Mouse (Mus musculus): ENCODE data around the gene Igfbp4. TPM values are rescaled to one million over a fixed set of nuclear protein-coding genes. Genes with fewer than 3 reads are reported as not detected.

Igfbp4 gene
- 145 and 146 TPM in 2 replicates for polyA plus RNA-seq (2015; fragmentation: Nextera tagmentation; extraction: Ambion mirVana)

DNA sequence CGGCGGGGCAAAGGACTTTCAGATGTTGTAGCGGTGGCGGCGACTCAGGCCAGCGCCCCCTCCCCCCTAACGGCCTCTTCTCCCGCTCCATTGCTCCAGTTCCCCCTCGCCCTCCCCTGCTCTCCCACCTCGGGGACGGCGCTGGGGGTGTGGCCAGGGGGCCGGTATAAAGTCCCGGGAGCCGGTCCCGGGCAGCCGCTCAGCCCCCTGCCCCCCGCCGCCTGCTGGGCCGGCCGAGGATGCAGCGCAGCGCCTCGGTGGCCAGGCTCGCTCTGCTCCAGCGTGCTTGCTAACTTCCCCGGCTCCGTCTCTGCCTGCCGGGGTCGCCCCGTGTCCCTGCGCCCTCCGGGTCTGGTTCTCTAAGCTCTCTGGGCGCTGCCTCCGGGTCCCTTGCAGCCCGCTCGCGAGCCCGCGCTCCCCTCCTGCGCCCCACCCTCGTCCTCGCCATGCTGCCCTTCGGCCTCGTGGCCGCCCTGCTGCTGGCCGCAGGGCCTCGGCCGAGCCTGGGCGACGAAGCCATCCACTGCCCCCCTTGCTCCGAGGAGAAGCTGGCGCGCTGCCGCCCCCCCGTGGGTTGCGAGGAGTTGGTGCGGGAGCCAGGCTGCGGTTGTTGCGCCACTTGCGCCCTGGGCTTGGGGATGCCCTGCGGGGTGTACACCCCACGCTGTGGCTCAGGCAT, at the start of gene Igfbp4:
Gene Igfbp4 (plus strand): TSS at position 194 of the 679 bp plus-strand sequence.
- H3K36me3 ChIP-seq: no peaks in the 10 kb centered on the region
- H3K4me2 ChIP-seq: peak within 1 kb of the TSS; percentile 94
- WGBS: under 1% methylated on average over 52 of the region's 63 CpGs
- peak; percentile 66 for ATAC-seq (ENCODE audit: low FRiP score, low read depth)
- peak within 1 kb of the TSS; percentile 71 for H3K9ac ChIP-seq
- no peaks in the 10 kb centered on the region for H3K27me3 ChIP-seq
- H3K27ac ChIP-seq (replicated peaks): peak within 1 kb of the TSS; percentile 77
- H3K4me1 ChIP-seq (replicated peaks): peaks cover 29% of the 10 kb centered on the region
- no peaks in the 10 kb centered on the region for H3K9me3 ChIP-seq
- H3K4me3 ChIP-seq: peak within 1 kb of the TSS; percentile 61

DNA sequence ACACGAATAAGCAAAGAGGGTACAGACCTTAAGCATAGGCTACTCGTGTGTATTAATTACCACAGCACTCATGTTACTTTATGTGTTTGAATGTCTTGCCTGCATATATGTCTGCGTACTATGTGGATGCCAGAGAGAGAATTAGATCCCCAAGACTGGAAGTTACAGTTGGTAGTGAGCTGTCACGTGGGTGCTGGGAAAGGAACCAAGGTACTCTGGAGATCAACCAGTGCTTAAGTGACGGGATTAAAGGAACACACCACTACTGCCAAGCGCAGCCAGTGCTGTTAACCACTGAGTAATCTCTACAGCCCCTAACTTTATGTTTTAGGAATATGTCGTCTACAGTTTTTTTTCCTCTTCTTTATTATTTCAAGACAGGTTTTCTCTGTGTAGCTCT, 45.1 kb upstream of the Igfbp4 start:
- no peak for ATAC-seq (ENCODE audit: low FRiP score, low read depth)
- H3K27me3 ChIP-seq: no peaks in the 10 kb centered on the region
- H3K9ac ChIP-seq: no peak overlapping the region
- WGBS: 96% methylated on average over 7 of the region's 7 CpGs
- H3K27ac ChIP-seq (replicated peaks): no peak overlapping the region
- H3K9me3 ChIP-seq: no peaks in the 10 kb centered on the region
- H3K4me3 ChIP-seq: no peak overlapping the region
- H3K4me2 ChIP-seq: no peak overlapping the region
- no peaks in the 10 kb centered on the region for H3K4me1 ChIP-seq (replicated peaks)
- no peaks in the 10 kb centered on the region for H3K36me3 ChIP-seq

DNA sequence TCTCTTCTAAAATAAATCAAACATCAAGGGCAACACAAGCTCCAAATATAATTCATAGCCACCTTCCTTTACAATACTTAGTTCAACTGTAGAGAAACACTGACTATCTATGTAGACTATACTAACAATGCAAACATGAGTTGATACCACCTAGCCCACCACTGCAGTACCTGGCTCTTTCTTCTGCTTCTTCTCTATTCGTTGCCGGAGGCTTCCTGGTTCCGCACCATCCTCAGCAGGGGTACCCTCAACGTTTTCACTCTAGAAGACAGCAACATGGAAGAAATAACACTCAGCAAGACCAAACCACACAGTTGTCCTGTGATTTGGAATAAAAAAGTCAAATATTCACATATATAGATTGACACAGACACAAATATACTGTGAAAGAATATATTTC, 43.4 kb upstream of the Igfbp4 start:
- H3K4me3 ChIP-seq: no peak overlapping the region
- no peaks in the 10 kb centered on the region for H3K4me1 ChIP-seq (replicated peaks)
- WGBS: 92% methylated on average over 4 of the region's 4 CpGs
- no peaks in the 10 kb centered on the region for H3K36me3 ChIP-seq
- no peak overlapping the region for H3K27ac ChIP-seq (replicated peaks)
- H3K9me3 ChIP-seq: no peaks in the 10 kb centered on the region
- no peaks in the 10 kb centered on the region for H3K27me3 ChIP-seq
- no peak overlapping the region for H3K4me2 ChIP-seq
- no peak for ATAC-seq (ENCODE audit: low FRiP score, low read depth)
- H3K9ac ChIP-seq: no peak overlapping the region

DNA sequence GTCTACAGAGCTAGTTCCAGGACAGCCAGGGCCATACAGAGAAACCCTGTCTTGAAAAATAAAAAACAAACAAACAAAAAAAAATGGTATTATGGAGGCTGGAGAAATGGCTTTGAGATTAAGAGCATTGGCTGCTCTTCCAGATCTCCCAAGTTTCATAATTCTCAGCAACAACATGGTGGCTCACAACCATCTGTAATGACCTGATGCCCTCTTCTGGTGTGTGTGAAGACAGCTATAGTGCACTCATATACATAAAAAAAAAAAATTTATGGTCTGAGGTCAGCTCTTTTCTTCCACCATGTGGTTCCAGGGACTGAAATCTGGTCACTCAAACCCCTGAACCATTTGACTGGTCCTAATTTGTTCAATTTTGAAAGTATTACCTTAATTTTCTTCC, 42.3 kb upstream of the Igfbp4 start:
- Histone ChIP-seq H3K4me3 (no peak overlapping the region), H3K9ac (no peak overlapping the region), H3K27me3 (no peaks in the 10 kb centered on the region), H3K36me3 (no peaks in the 10 kb centered on the region), H3K9me3 (no peaks in the 10 kb centered on the region), H3K4me2 (no peak overlapping the region), H3K27ac (replicated peaks) (no peak overlapping the region), H3K4me1 (replicated peaks) (no peaks in the 10 kb centered on the region)
- ATAC-seq (ENCODE audit: low FRiP score, low read depth): no peak

DNA sequence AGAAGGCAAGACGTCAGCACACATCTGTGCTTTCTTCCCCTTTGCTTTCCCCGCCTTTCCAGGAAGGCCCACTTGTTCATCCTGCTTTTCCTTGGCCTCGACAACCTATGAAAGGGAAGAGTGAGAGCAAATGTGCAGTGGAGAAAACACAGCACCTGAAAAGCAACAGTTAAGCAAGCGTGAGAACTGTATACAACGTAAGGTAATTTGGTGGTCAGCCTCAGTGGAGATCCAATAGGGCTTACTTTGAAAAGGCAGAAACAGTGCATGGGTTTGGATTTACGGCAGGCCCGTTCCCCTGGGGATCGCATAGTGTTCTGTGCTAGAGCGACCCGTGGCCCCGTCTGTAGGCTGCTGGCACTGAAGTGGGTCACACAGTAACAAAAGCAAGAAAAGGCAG, 41.8 kb upstream of the Igfbp4 start:
- no peak overlapping the region for H3K4me2 ChIP-seq
- 86% methylated on average over 11 of the region's 11 CpGs for WGBS
- H3K27me3 ChIP-seq: no peaks in the 10 kb centered on the region
- no peaks in the 10 kb centered on the region for H3K36me3 ChIP-seq
- no peak overlapping the region for H3K27ac ChIP-seq (replicated peaks)
- H3K4me3 ChIP-seq: no peak overlapping the region
- no peak for ATAC-seq (ENCODE audit: low FRiP score, low read depth)
- no peaks in the 10 kb centered on the region for H3K9me3 ChIP-seq
- H3K4me1 ChIP-seq (replicated peaks): no peaks in the 10 kb centered on the region
- no peak overlapping the region for H3K9ac ChIP-seq

DNA sequence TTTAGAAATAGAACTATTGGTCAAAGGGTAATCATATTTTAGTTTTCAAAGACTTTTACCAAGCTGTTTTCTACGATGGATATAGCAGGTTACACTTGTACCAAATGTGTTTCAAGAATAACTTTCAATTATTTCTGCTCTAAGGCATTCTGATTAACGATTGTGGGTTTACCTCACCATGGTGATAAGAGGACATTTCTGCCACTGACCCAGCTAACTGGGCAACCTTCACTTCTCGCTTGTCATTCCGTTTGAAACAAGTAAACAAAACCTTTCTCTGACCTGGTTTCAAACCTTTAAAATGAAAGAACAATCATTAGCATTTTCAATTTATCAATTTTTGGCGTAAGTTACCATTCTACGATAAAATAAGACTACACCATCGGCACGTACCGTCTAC, 34.3 kb upstream of the Igfbp4 start:
- WGBS: 91% methylated on average over 9 of the region's 9 CpGs
- no peak overlapping the region for H3K4me3 ChIP-seq
- ATAC-seq (ENCODE audit: low FRiP score, low read depth): no peak
- H3K9ac ChIP-seq: no peak overlapping the region
- no peaks in the 10 kb centered on the region for H3K27me3 ChIP-seq
- no peak overlapping the region for H3K4me2 ChIP-seq
- no peaks in the 10 kb centered on the region for H3K9me3 ChIP-seq
- no peaks in the 10 kb centered on the region for H3K4me1 ChIP-seq (replicated peaks)
- no peaks in the 10 kb centered on the region for H3K36me3 ChIP-seq
- H3K27ac ChIP-seq (replicated peaks): no peak overlapping the region

DNA sequence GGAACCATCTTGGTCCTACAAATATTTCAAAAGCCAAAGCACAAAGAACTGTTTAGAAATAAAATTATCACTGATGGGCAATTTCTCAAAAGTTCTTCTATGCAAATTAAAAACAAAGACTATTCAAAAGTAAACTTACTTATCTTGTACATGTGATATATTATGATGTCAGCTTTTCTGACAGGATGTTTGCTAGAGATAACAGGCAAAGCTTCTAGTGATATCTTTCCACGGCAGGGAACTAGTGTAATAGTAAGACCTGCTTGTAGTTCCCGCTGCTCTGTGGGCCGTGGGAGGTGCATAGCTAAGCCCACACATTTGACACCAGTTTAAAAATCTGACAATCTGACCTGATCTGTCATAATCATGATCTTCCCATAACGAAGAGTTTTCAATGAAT, 30.9 kb upstream of the Igfbp4 start:
- no peak for ATAC-seq (ENCODE audit: low FRiP score, low read depth)
- H3K9me3 ChIP-seq: no peaks in the 10 kb centered on the region

DNA sequence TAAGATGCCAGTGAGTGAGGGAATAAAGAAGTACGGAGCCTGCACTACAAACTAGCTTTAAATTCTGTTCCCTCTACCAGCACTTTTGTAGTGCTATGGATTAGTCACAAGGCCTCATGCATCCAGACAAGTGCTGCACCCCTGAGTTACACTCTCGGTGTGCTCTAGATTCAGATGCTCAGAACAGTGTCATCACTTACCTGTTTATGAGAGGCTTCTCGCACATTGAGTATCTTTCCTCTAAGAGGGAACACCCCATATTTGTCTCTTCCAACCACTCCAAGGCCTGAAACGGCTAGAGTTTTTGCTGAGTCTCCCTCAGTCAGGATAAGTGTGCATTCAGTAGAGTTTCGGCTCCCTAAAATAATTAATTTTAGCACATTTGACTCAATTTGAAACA, 30.3 kb upstream of the Igfbp4 start:
- Histone ChIP-seq H3K4me1 (replicated peaks) (no peaks in the 10 kb centered on the region), H3K9me3 (no peaks in the 10 kb centered on the region), H3K4me3 (no peak overlapping the region), H3K27ac (replicated peaks) (no peak overlapping the region), H3K9ac (no peak overlapping the region), H3K27me3 (no peaks in the 10 kb centered on the region), H3K36me3 (no peaks in the 10 kb centered on the region), H3K4me2 (no peak overlapping the region)
- 96% methylated on average over 5 of the region's 5 CpGs for whole genome bisulfite sequencing
- ATAC-seq (ENCODE audit: low FRiP score, low read depth): no peak

More for the DNA sequence above, 30.9 kb upstream of the Igfbp4 start:
- H3K27ac ChIP-seq (replicated peaks): no peak overlapping the region
- 96% methylated on average over 4 of the region's 4 CpGs for WGBS
- H3K9ac ChIP-seq: no peak overlapping the region
- no peaks in the 10 kb centered on the region for H3K27me3 ChIP-seq
- H3K4me3 ChIP-seq: no peak overlapping the region
- no peaks in the 10 kb centered on the region for H3K4me1 ChIP-seq (replicated peaks)
- no peaks in the 10 kb centered on the region for H3K36me3 ChIP-seq
- H3K4me2 ChIP-seq: no peak overlapping the region

DNA sequence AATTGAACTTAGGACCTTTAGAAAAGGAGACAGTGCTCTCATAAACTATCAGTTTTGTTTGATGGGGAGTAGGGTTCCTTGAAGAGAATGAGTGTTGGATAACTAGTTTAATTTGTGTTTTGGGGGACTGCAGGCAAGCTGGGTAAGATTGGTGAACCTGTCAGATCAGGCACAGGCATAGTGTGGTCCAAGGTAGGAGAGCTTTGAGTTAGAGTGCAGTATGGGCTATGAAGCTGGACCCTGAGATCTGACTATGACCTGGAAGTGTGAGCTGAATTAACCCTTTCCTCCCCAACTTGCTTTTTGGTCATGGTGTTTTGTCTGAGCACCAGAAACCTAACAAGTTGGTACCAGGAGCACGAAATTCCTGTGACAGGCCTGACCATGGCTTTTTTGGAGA, 27.2 kb upstream of the Igfbp4 start:
- 87% methylated on average over 1 of the region's 1 CpGs for WGBS
- Histone ChIP-seq H3K27ac (replicated peaks) (no peak overlapping the region), H3K27me3 (no peaks in the 10 kb centered on the region), H3K4me1 (replicated peaks) (no peaks in the 10 kb centered on the region), H3K9ac (no peak overlapping the region), H3K4me3 (no peak overlapping the region), H3K36me3 (no peaks in the 10 kb centered on the region), H3K9me3 (no peaks in the 10 kb centered on the region), H3K4me2 (no peak overlapping the region)
- ATAC-seq (ENCODE audit: low FRiP score, low read depth): no peak

DNA sequence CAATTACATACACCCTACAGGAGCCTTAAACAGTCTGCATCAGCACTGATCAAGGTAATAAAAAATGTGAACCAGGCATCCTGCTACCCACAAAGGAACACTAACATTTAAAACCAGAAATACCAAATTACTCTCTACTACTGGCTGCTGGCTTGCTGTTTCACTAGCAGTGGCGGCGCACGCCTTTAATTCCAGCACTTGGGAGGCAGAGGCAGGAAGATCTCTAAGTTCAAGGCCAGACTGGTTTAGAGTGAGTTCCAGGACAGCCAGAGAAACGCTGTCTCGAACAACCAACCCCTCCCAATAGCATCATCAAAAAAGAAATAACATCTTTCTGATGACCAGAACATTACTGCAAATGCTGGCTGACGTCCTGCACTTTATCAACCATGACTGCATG, 21.2 kb upstream of the Igfbp4 start:
- Histone ChIP-seq H3K27ac (replicated peaks) (no peak overlapping the region), H3K36me3 (no peaks in the 10 kb centered on the region), H3K9ac (no peak overlapping the region), H3K9me3 (no peaks in the 10 kb centered on the region), H3K4me2 (no peak overlapping the region), H3K4me1 (replicated peaks) (peaks cover 13% of the 10 kb centered on the region), H3K27me3 (no peaks in the 10 kb centered on the region), H3K4me3 (no peak overlapping the region)
- ATAC-seq (ENCODE audit: low FRiP score, low read depth): no peak
- 94% methylated on average over 6 of the region's 6 CpGs for WGBS

DNA sequence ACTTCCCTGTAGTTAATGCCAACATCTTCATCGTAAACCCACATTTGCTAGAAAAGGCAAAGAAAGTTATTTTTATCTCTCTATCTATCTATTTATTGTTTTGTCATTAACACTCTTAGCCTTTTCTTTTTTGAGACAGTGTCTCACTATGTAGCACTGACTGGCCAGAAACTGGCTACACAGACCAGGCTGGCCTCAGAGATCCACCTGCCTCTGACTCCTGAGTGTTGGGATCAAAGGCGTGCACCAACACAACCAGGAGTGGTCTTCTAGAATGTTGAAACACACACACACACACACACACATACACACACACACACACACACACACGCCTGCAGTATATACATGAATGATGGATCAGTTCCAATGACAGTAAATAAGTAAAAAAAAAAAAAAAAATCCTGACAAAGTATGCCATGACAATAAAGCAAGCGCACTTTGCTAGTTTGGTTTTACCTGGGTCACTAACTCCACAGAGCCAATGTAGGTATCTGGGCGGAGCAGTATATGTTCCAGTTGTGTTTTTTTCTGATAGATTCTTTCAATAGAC, 18.6 kb upstream of the Igfbp4 start:
- Histone ChIP-seq H3K9ac (no peak overlapping the region), H3K4me2 (peak overlapping the region; percentile 62), H3K9me3 (no peaks in the 10 kb centered on the region), H3K4me3 (peak overlapping the region; percentile 54; the same call in 1 of the 2 replicates), H3K4me1 (replicated peaks) (peaks cover 15% of the 10 kb centered on the region), H3K36me3 (no peaks in the 10 kb centered on the region), H3K27ac (replicated peaks) (no peak overlapping the region), H3K27me3 (no peaks in the 10 kb centered on the region)
- no peak for ATAC-seq (ENCODE audit: low FRiP score, low read depth)
- 81% methylated on average over 5 of the region's 5 CpGs for WGBS

DNA sequence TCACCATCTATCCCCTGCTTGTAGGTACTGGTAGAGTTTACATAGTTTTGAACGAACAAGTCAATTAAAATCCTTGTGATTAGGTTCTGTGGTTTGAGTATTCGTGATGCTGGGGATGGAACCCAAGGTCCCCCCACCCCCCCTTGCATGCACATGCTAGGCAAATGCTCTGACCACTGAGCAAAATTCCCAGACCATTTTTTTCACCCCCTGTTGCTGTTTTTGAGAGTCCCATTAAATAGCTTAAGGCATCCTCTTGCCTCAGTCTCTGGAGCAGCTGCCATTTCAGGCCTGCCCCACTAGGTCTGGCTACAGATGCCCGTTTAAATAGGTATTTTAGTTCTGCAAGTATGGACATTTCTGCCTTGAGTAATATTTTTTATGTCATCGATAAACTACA, 17.9 kb upstream of the Igfbp4 start:
- Histone ChIP-seq H3K4me1 (replicated peaks) (peaks cover 15% of the 10 kb centered on the region), H3K9ac (0 out of 2 replicates have a peak overlapping the region, but pooled peaks have one; percentile 14), H3K9me3 (no peaks in the 10 kb centered on the region), H3K4me3 (peak overlapping the region; percentile 54), H3K27me3 (no peaks in the 10 kb centered on the region), H3K4me2 (peak overlapping the region; percentile 62), H3K36me3 (no peaks in the 10 kb centered on the region), H3K27ac (replicated peaks) (no peak overlapping the region)
- no peak for ATAC-seq (ENCODE audit: low FRiP score, low read depth)
- 12% methylated on average over 4 of the region's 4 CpGs for WGBS

Data from hindbrain, embryonic 15.5 days (tissue).